Mouse (Mus musculus): ENCODE data around the gene Gm38100. TPM values are rescaled to one million over a fixed set of nuclear protein-coding genes. Genes with fewer than 3 reads are reported as not detected.

The Gm38100 gene
- total RNA-seq, 4 experiments from 2014 or later: not detected

DNA sequence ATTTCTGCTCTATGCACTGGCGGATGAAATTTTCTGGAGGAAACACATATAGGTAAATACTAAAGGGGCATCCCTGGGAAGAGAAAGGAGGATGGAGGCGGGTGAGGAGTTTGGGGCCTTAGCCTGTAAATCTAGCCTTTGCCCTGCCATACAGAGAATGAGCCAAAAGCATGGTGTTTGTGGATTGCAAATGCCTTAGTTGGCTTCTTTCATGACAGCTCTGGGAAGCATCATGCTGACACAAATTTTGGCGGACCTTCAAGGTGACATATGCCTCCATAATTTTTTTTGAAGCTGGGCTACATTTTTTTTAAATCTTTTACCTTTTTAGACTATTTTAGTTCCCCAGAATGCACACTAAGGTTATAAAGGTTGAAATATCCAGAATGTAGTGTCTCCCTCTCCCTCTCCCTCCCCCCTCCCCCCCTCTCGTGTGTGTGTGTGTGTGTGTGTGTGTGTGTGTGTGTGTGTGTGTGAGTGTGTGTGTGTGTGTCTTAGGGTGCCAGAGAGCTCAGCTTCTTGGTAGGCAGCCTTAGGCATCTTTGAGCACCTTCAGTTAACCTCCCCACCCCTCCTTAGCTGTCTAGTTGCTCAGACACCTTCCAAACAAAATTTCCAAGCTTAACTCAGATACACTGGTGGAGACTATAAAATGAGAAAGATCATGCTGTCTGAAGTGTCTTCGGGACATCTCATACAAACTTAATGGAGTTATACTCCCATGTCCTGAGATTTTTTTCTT is 47.0 kb downstream of the Gm38100 start:
- DNase-seq (ENCODE audit: low spot score): no peak

GRCm38 (mm10) chr1:175970710-175971109 is 50.6 kb downstream of the Gm38100 start:
- DNase-seq (ENCODE audit: low spot score): no peak

Other genes starting within 250 kb of the Gm38100 start
- 1 to 10 TPM; 3.7 to 5.8 (median 4.0) TPM for gene Opn3, start 227.6 kb upstream of the Gm38100 start, total RNA-seq (2022)
- gene Chml, start 227.4 kb upstream of the Gm38100 start, total RNA-seq (2022): 1 to 10 TPM; 6.7 to 9.7 (median 7.7) TPM
- gene Wdr64, start 221.7 kb upstream of the Gm38100 start, total RNA-seq (2022): not detected
- gene Exo1, start 39.7 kb upstream of the Gm38100 start, total RNA-seq (2022): under 1 TPM in 1 of 4 experiments, not detected in 3; 0.57 TPM
- not detected for gene Rbm8a2, start 58.8 kb downstream of the Gm38100 start, total RNA-seq (2022)

Data from heart, adult 8-10 months (tissue).